In the genomic region with DNA sequence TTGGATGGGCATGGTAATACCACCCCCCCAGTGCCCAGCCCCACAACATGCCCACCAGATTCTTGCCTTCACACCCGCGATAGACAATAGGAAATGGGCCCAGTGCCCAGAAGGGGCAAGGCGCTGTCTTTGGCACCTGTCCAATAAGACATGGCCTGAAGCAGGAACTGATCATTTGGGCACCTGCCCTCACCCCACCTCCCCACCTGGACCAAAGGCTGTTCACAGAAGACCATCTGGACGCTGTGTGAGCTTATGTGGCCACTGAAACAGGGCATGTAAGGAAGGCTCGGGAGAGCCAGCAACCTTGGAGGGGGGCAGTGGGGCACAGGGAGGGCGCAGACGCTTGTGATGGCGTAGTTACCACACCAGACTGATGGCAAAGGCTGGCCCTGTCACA, we compare ENCODE assay signal across 21 mouse cellular contexts.
DNase-seq lines count a peak whose midpoint lies in the region; ATAC-seq lines count a peak whose summit lies in the region.
"Had no signal": no experiment of that assay in that cellular context is flagged by ENCODE, and none has a peak within 500 bp of the region (broad histone marks: within the 10 kb centered on the region; RNA-seq: fewer than 3 reads in every experiment).

No protein-coding gene starts in this region.

- no peak overlapping the region for H3K4me2 ChIP-seq in forebrain, embryonic 13.5 days
- H3K4me2 ChIP-seq in forebrain, embryonic 11.5 days (ENCODE audit: low read depth, low read length, severe bottlenecking) = no peak overlapping the region
- H3K4me2 ChIP-seq: embryonic facial prominence, embryonic 13.5 days; heart, embryonic 12.5 days; limb, embryonic 13.5 days; neural tube, embryonic 15.5 days; stomach, embryonic 15.5 days had no signal

- 0 out of 2 replicates have a peak overlapping the region, but pooled peaks have one; percentile 12 for H3K27ac ChIP-seq in forebrain, embryonic 13.5 days
- no peak overlapping the region for H3K27ac ChIP-seq in forebrain, embryonic 11.5 days (ENCODE audit: low read depth, low read length)
- H3K27ac ChIP-seq in limb, embryonic 10.5 days = no peak overlapping the region
- H3K27ac ChIP-seq: embryonic facial prominence, embryonic 13.5 days; limb, embryonic 13.5 days; midbrain, embryonic 10.5 days; neural tube, embryonic 15.5 days; stomach, embryonic 15.5 days had no signal

- no peak for DNase-seq in forebrain, embryonic 11.5 days (ENCODE audit: low spot score)
- peak; percentile 35 for DNase-seq in retina, postnatal 1 day
- no peak for DNase-seq in retina, embryonic 14.5 days (ENCODE audit: low spot score)
- DNase-seq in cerebellum, postnatal 4 days (ENCODE audit: low spot score in 2 of 2) = peak; percentile 39 to 77
- DNase-seq in limb, embryonic 10.5 days (ENCODE audit: low spot score) = no peak
- DNase-seq: adrenal gland, postnatal 36 days; kidney, adult 9 months; lung, postnatal 14 days; right cerebral cortex, adult 18-20 months; spleen, adult 18-20 months; thymus, postnatal 14 days had no signal

- no peaks in the 10 kb centered on the region for H3K36me3 ChIP-seq in forebrain, embryonic 13.5 days (ENCODE audit: poor library complexity, severe bottlenecking)
- H3K36me3 ChIP-seq in forebrain, embryonic 11.5 days (ENCODE audit: control insufficient read depth, insufficient read depth, low read length) = no peaks in the 10 kb centered on the region
- no peaks in the 10 kb centered on the region for H3K36me3 ChIP-seq in limb, embryonic 10.5 days
- H3K36me3 ChIP-seq: embryonic facial prominence, embryonic 13.5 days; heart, embryonic 12.5 days; limb, embryonic 13.5 days; midbrain, embryonic 10.5 days; neural tube, embryonic 15.5 days; stomach, embryonic 15.5 days had no signal

- H3K4me3 ChIP-seq in forebrain, embryonic 13.5 days = no peak overlapping the region
- H3K4me3 ChIP-seq in forebrain, embryonic 11.5 days (ENCODE audit: low read depth, low read length) = no peak overlapping the region
- no peak overlapping the region for H3K4me3 ChIP-seq in limb, embryonic 10.5 days
- H3K4me3 ChIP-seq: embryonic facial prominence, embryonic 13.5 days; heart, embryonic 12.5 days; limb, embryonic 13.5 days; midbrain, embryonic 10.5 days; neural tube, embryonic 15.5 days; stomach, embryonic 15.5 days had no signal

- H3K9ac ChIP-seq in forebrain, embryonic 13.5 days = no peak overlapping the region
- no peak overlapping the region for H3K9ac ChIP-seq in forebrain, embryonic 11.5 days (ENCODE audit: low read length)
- H3K9ac ChIP-seq: embryonic facial prominence, embryonic 13.5 days; heart, embryonic 12.5 days; limb, embryonic 13.5 days; neural tube, embryonic 15.5 days; stomach, embryonic 15.5 days had no signal

- peak; percentile 78 for ATAC-seq in forebrain, embryonic 13.5 days
- ATAC-seq in forebrain, embryonic 11.5 days (replicated peaks; ENCODE audit: low FRiP score) = no peak
- ATAC-seq in megakaryocyte, adult 5-6 weeks (ENCODE audit: poor library complexity, severe bottlenecking) = no peak
- no peak for ATAC-seq in granulocyte monocyte progenitor cell, adult 5-6 weeks (replicated peaks; ENCODE audit: poor library complexity, severe bottlenecking)
- ATAC-seq: activated CD4-positive, CD25-positive, alpha-beta regulatory T cell, adult 4 months had no signal

- H3K9me3 ChIP-seq in forebrain, embryonic 13.5 days (replicated peaks) = no peaks in the 10 kb centered on the region
- H3K9me3 ChIP-seq in forebrain, embryonic 11.5 days (ENCODE audit: control insufficient read depth, low read length) = no peaks in the 10 kb centered on the region
- no peaks in the 10 kb centered on the region for H3K9me3 ChIP-seq in limb, embryonic 10.5 days (replicated peaks)
- H3K9me3 ChIP-seq: embryonic facial prominence, embryonic 13.5 days; heart, embryonic 12.5 days; limb, embryonic 13.5 days; midbrain, embryonic 10.5 days; neural tube, embryonic 15.5 days; stomach, embryonic 15.5 days had no signal

- peaks cover 30% of the 10 kb centered on the region for H3K4me1 ChIP-seq in forebrain, embryonic 13.5 days
- 0 out of 2 replicates have a peak, but pooled peaks cover 3% of the 10 kb centered on the region for H3K4me1 ChIP-seq in forebrain, embryonic 11.5 days (replicated peaks; ENCODE audit: control insufficient read depth, insufficient read depth, low read length)
- peaks cover 41% of the 10 kb centered on the region for H3K4me1 ChIP-seq in limb, embryonic 10.5 days

- WGBS in forebrain, embryonic 13.5 days = 60% methylated on average over 8 of the region's 8 CpGs
- WGBS in forebrain, embryonic 11.5 days = 87% methylated on average over 8 of the region's 8 CpGs
- WGBS in limb, embryonic 10.5 days = 91% methylated on average over 8 of the region's 8 CpGs

- H3K27me3 ChIP-seq in forebrain, embryonic 13.5 days = no peaks in the 10 kb centered on the region
- H3K27me3 ChIP-seq in forebrain, embryonic 11.5 days (ENCODE audit: control insufficient read depth, insufficient read depth, low read length) = no peaks in the 10 kb centered on the region
- H3K27me3 ChIP-seq in limb, embryonic 10.5 days (ENCODE audit: low read depth, poor library complexity, severe bottlenecking) = no peaks in the 10 kb centered on the region
- H3K27me3 ChIP-seq: embryonic facial prominence, embryonic 13.5 days; heart, embryonic 12.5 days; limb, embryonic 13.5 days; neural tube, embryonic 15.5 days; stomach, embryonic 15.5 days had no signal

Comparison
In these comparisons a context has a peak if more than half of its experiments do, and no peak if none do; other contexts are left out.
1. DNase-seq: peak in retina, postnatal 1 day (single experiment) and cerebellum, postnatal 4 days (2 of 2); none in forebrain, embryonic 11.5 days (single experiment), retina, embryonic 14.5 days (single experiment) and limb, embryonic 10.5 days (single experiment).